Mouse (Mus musculus) liver, postnatal 0 days (tissue): ENCODE data around the gene Rnase11. TPM values are rescaled to one million over a fixed set of nuclear protein-coding genes. Genes with fewer than 3 reads are reported as not detected.

Experiments
- ATAC-seq: fragments of 200-750 bp; cut with Nextera tagmentation; 2 replicates; pipeline ENCODE4 v1.8.0; 2017; ENCODE audit warnings: mild to moderate bottlenecking, moderate library complexity
- DNase-seq: peaks from one replicate; pipeline ENCODE4 v3.0.0-alpha.2; 2016
- H3K27ac ChIP-seq: fragments of 300-500 bp; sonication (generic); 2 replicates; pipeline ENCODE4 v1.5.1; 2014; ENCODE audit warnings: antibody characterized with exemption, moderate library complexity, mild to moderate bottlenecking, low read depth
- H3K27me3 ChIP-seq: fragments of 300-500 bp; sonication (generic); 2 replicates; pipeline ENCODE4 v1.6.1; 2014; ENCODE audit warnings: low read length, control low read depth, mixed read lengths; ENCODE audit not compliant: insufficient read depth
- H3K36me3 ChIP-seq: fragments of 300-500 bp; sonication (generic); replicated peaks from 2 replicates; pipeline ENCODE4 v1.6.1; 2014; ENCODE audit warnings: mild to moderate bottlenecking, control low read depth, low read length, moderate library complexity, mixed read lengths; ENCODE audit not compliant: insufficient read depth
- H3K4me1 ChIP-seq: fragments of 300-500 bp; sonication (generic); 2 replicates; pipeline ENCODE4 v1.6.1; 2014; ENCODE audit warnings: antibody characterized with exemption, mild to moderate bottlenecking, control low read depth; ENCODE audit not compliant: insufficient read depth
- H3K4me2 ChIP-seq: fragments of 300-500 bp; sonication (generic); 2 replicates; pipeline ENCODE4 v1.6.1; 2014; ENCODE audit warnings: low read depth, mild to moderate bottlenecking, low read length, moderate library complexity, mixed read lengths
- H3K4me3 ChIP-seq: fragments of 300-500 bp; sonication (generic); 2 replicates; pipeline ENCODE4 v1.5.1; 2014; ENCODE audit warnings: low read depth, low read length
- H3K9ac ChIP-seq: fragments of 300-500 bp; sonication (generic); replicated peaks from 2 replicates; pipeline ENCODE4 v1.6.1; 2014; ENCODE audit warnings: mild to moderate bottlenecking, moderate library complexity
- H3K9me3 ChIP-seq: fragments of 300-500 bp; sonication (generic); 2 replicates; pipeline ENCODE4 v1.6.1; 2016; ENCODE audit warnings: mild to moderate bottlenecking, control low read depth, low read length, mixed read lengths
- CTCF ChIP-seq: sonication (generic); IDR thresholded peaks from 2 replicates; pipeline ENCODE4 v1.5.1; 2016; ENCODE audit warnings: antibody characterized with exemption, low read depth
- EP300 ChIP-seq: IDR thresholded peaks from 2 replicates; pipeline ENCODE4 v1.6.1; 2016; ENCODE audit warnings: antibody characterized with exemption, low read depth, mild to moderate bottlenecking
- WGBS: fragments of 180-500 bp; shearing (Covaris S2); extraction: QIAGEN DNeasy Blood & Tissue Kit; methylation state at CpG from one replicate; pipeline ENCODE4 v1.1.7; 2014; ENCODE audit not compliant: insufficient replicate concordance; 5-methylcytosine and 5-hydroxymethylcytosine counted together
- polyA plus RNA-seq: library from polyadenylated mRNA; unstranded; fragments of >200 nt; fragmentation: Nextera tagmentation; extraction: Ambion mirVana; gene quantifications from 2 replicates; pipeline ENCODE4 v1.2.1, GENCODE M21; 2015

Rnase11 gene
- polyA plus RNA-seq, 1 experiment from 2014 or later, result not detected

DNA sequence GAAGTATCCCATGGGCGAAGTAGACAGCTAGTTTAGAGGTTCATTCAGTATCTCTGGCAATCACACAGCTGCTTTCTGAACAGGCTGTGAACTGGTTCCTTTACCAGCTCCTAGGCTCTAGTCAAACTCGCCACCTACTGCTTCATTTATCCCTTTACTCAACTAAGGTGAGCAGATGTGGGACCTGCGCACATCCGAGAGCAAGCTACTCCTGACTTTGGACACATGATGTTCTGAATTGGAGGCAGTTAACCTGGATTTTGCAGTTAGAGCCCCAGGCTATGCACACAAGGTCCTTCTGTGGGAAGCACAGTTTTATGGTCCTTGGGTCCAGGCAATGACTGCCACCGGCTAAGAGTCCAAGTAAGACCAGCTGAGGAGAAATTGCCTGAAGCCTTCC lies 10.8 kb upstream of the Rnase11 start:
- H3K9me3 ChIP-seq, result no peaks in the 10 kb centered on the region
- H3K4me1 ChIP-seq, result peaks cover 12% of the 10 kb centered on the region
- no peak overlapping the region for H3K9ac ChIP-seq
- TF ChIP-seq CTCF, result no peak
- TF ChIP-seq EP300, result no peak
- H3K4me3 ChIP-seq, result no peak overlapping the region
- 86% methylated on average over 5 of the region's 5 CpGs for WGBS
- no peaks in the 10 kb centered on the region for H3K27me3 ChIP-seq
- H3K36me3 ChIP-seq, result no peaks in the 10 kb centered on the region
- ATAC-seq, result no peak
- no peak for DNase-seq
- no peak overlapping the region for H3K4me2 ChIP-seq
- H3K27ac ChIP-seq, result no peak overlapping the region

DNA sequence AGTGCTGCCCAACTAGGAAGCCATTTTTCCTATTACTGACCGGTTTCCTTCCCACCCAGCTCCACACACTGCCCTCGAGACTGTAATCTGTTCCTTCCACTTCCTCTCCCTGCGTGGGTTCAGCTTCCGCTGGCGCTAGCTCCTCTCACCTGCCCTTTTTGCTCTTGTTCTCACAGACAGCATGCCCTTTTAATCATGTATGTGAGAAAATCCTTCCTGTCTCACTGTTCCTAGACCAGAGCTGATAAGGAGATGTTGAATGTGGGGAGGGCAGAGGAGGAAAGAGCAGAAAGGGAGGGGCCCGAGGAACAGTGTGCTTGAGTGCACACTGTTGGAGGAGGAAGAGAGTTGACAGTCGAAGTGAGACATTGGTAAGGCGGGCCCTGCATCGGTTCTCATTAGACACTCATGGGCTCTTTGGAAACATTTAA lies 7.5 kb upstream of the Rnase11 start, which contains the start of gene Rnase12:
TSS of gene Rnase12 (minus strand) at position 261 of the 431 bp plus-strand sequence.
- DNase-seq (no peak), ATAC-seq (peak; percentile 66)
- Histone ChIP-seq H3K4me3 (no peak within 1 kb of the TSS; the same call in 1 of the 2 replicates), H3K36me3 (no peaks in the 10 kb centered on the region), H3K9me3 (no peaks in the 10 kb centered on the region), H3K4me1 (peaks cover 10% of the 10 kb centered on the region), H3K9ac (no peak within 1 kb of the TSS), H3K27ac (0 out of 2 replicates have a peak within 1 kb of the TSS, but pooled peaks have one; percentile 19), H3K4me2 (peak within 1 kb of the TSS; percentile 43), H3K27me3 (no peaks in the 10 kb centered on the region)
- whole genome bisulfite sequencing, result 14% methylated on average over 9 of the region's 9 CpGs
- TF ChIP-seq CTCF (no peak), EP300 (peak; percentile 35; the same call in 1 of the 2 replicates)

DNA sequence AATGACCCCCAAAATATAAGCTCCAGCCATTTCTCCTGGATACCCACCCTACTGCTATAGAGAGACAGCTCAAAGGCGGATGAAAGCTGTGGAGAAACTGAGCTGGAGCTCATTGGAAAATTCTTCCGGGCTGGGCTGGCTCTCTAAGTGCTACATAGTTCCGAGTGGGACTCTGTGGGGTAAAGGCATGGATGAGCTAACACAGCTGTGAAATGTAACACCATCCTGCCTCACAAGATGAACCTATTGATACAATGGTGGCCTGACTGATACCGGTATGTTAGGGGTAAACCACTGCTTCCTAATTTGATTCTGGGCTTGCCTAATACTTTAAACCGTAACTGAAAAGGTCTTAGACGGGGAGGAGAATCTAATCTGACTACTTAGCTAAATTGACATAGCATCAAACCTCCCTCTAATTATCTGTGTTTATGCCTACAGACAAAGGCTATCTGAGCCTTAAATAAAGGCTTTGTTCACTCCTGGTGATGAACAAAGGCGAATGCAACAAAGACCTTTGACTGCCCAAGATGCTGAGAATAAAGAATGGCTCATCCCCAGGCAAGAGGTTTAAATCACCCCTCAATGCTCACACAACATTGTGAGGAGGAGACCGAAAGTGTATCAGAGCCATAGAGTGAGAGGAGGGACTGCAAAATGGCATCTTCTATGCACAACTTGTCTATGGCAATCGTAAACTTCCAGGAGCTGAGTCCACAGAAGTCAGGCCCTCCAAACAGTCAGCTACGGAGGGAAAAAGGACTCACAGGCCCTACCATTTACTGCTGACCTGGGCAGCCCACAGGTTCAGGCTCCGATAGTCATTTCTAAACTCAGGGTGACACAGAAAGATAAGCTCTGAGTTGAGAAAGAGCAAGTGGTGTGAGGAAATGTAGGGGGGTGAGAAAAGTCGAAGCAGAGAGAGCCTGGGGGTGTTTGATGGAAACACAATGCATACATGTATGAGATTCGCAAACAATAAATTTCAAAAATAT lies 4.6 kb upstream of the Rnase11 start:
- TF ChIP-seq EP300, result no peak
- TF ChIP-seq CTCF, result no peak
- H3K4me1 ChIP-seq, result peaks cover 8% of the 10 kb centered on the region
- H3K27ac ChIP-seq, result no peak overlapping the region
- H3K4me3 ChIP-seq, result no peak overlapping the region
- H3K9me3 ChIP-seq, result no peaks in the 10 kb centered on the region
- DNase-seq (no peak), ATAC-seq (no peak)
- no peak overlapping the region for H3K4me2 ChIP-seq
- H3K9ac ChIP-seq, result no peak overlapping the region
- H3K27me3 ChIP-seq, result no peaks in the 10 kb centered on the region
- 55% methylated on average over 13 of the region's 13 CpGs for WGBS
- H3K36me3 ChIP-seq, result no peaks in the 10 kb centered on the region

DNA sequence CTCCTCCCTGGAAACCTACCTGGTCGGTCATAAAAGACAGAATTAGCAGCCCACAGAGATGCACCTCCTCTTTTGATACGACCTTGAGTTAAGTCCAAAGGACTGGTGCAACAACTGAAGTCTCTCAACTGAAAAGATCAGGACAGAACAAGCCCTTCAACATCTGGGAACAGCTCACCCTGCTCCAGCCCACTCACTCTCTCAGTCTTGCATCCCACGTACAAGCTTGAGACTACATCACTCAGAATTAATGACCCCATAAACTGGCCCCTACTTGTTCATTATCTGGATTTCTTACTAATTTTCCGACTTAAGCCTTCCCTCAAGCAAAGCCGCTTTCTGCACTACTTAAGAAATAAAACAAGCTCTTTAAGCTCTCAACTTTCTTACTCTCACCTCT lies 3.2 kb upstream of the Rnase11 start:
- DNase-seq, result no peak
- Histone ChIP-seq H3K27me3 (no peaks in the 10 kb centered on the region), H3K4me2 (no peak overlapping the region), H3K9me3 (no peaks in the 10 kb centered on the region), H3K27ac (no peak overlapping the region), H3K9ac (no peak overlapping the region), H3K4me1 (peaks cover 8% of the 10 kb centered on the region), H3K36me3 (no peaks in the 10 kb centered on the region), H3K4me3 (no peak overlapping the region)
- TF ChIP-seq CTCF, result no peak
- TF ChIP-seq EP300, result no peak
- ATAC-seq, result no peak
- WGBS, result 68% methylated on average over 5 of the region's 5 CpGs

DNA sequence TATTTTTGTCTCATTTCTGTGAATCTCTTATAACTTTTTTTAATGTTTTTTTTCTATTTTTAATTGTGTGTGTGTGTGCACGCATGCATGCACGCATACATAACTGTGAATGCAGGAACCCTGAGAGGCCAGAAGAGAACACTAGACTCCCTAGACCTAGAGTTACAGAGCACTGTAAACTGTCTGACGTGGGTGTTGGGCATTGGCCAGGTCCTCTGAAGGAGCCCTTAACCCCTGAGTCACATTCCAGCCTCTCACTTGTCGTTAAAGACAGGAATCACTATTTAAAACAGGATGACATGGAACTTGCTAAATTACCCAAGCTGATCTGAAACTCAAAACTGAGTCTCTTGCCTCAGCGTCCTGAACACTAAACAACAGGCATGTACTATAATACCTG lies 2.0 kb upstream of the Rnase11 start:
- Histone ChIP-seq H3K4me2 (no peak overlapping the region), H3K27ac (no peak overlapping the region), H3K27me3 (no peaks in the 10 kb centered on the region), H3K9me3 (no peaks in the 10 kb centered on the region), H3K4me3 (no peak overlapping the region), H3K9ac (no peak overlapping the region), H3K4me1 (peaks cover 2% of the 10 kb centered on the region), H3K36me3 (no peaks in the 10 kb centered on the region)
- TF ChIP-seq EP300 (no peak), CTCF (no peak)
- no peak for ATAC-seq
- no peak for DNase-seq
- 61% methylated on average over 5 of the region's 5 CpGs for WGBS

DNA sequence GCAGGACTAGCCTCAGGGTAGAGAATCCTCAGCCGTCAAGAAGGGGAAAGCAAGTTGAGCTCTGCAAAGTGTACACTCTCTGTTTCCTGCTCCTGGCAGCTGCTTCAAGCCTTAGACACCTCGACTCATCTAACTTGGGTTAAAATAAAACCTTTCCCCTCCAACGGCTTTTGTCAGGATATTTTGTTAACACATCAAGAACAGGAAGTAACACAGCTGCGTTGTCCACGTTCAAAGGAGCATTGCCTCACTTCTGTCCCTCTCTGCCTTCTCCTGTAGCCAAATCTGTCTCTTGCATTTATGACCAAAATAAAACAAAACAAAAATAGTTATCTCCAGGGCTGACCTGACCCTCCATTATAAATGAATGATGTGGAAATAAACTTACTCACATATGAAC lies 2.1 kb downstream of the Rnase11 start:
- Histone ChIP-seq H3K4me1 (peaks cover 2% of the 10 kb centered on the region; the same call in 1 of the 2 replicates), H3K4me2 (no peak overlapping the region), H3K9ac (no peak overlapping the region), H3K27ac (no peak overlapping the region), H3K4me3 (no peak overlapping the region), H3K9me3 (no peaks in the 10 kb centered on the region), H3K27me3 (no peaks in the 10 kb centered on the region), H3K36me3 (no peaks in the 10 kb centered on the region)
- TF ChIP-seq CTCF (no peak), EP300 (no peak)
- WGBS, result 18% methylated on average over 5 of the region's 5 CpGs
- ATAC-seq (no peak), DNase-seq (no peak)
